Mouse (Mus musculus): Measurements from ENCODE around the gene Tomm70a. TPM values are rescaled to one million over a fixed set of nuclear protein-coding genes. Genes with fewer than 3 reads are reported as not detected.

Gene Tomm70a
- polyA plus RNA-seq (2012; ENCODE audit: insufficient read depth, low replicate concordance), result 6.6 and 17.6 TPM in 2 replicates

GRCm38 (mm10) chr16:57120913-57121815 is at the start of gene Tomm70a:
Gene Tomm70a (plus strand): TSS chr16:57121703.
- H3K27me3 ChIP-seq (replicated peaks), result no peaks in the 10 kb centered on the region
- H3K9me3 ChIP-seq, result no peaks in the 10 kb centered on the region
- TF ChIP-seq FLI1 (IDR thresholded peaks at IDR 0.05; ENCODE audit: low read length) (no peak), GATA1 (IDR thresholded peaks at IDR 0.05; ENCODE audit: borderline replicate concordance, low read length) (no peak)
- peaks cover 3% of the 10 kb centered on the region for H3K36me3 ChIP-seq (replicated peaks; ENCODE audit: low read length)
- peaks cover 39% of the 10 kb centered on the region for H3K4me1 ChIP-seq
- peak within 1 kb of the TSS; percentile 95 for H3K4me3 ChIP-seq (replicated peaks)

- Histone ChIP-seq H3K36me3 (replicated peaks; ENCODE audit: low read length) (no peaks in the 10 kb centered on the region), H3K4me3 (replicated peaks) (no peak overlapping the region), H3K9me3 (no peaks in the 10 kb centered on the region), H3K4me1 (no peaks in the 10 kb centered on the region), H3K27me3 (replicated peaks) (no peaks in the 10 kb centered on the region)
- TF ChIP-seq GATA1 (IDR thresholded peaks at IDR 0.05; ENCODE audit: borderline replicate concordance, low read length) (no peak), FLI1 (IDR thresholded peaks at IDR 0.05; ENCODE audit: low read length) (no peak)
These were observed 45.5 kb upstream of the Tomm70a start for GRCm38 (mm10) chr16:57075986-57076385.

- no peaks in the 10 kb centered on the region for H3K36me3 ChIP-seq (replicated peaks; ENCODE audit: low read length)
- no peaks in the 10 kb centered on the region for H3K27me3 ChIP-seq (replicated peaks)
- no peaks in the 10 kb centered on the region for H3K4me1 ChIP-seq
- TF ChIP-seq FLI1 (IDR thresholded peaks at IDR 0.05; ENCODE audit: low read length) (no peak), GATA1 (IDR thresholded peaks at IDR 0.05; ENCODE audit: borderline replicate concordance, low read length) (no peak)
- no peaks in the 10 kb centered on the region for H3K9me3 ChIP-seq
- H3K4me3 ChIP-seq (replicated peaks), result no peak overlapping the region
These were observed 41.9 kb upstream of the Tomm70a start for GRCm38 (mm10) chr16:57079577-57079976.

GRCm38 (mm10) chr16:57092460-57092859 is 29.0 kb upstream of the Tomm70a start:
- no peak for TF ChIP-seq GATA1 (IDR thresholded peaks at IDR 0.05; ENCODE audit: borderline replicate concordance, low read length)
- no peak for TF ChIP-seq FLI1 (IDR thresholded peaks at IDR 0.05; ENCODE audit: low read length)
- H3K27me3 ChIP-seq (replicated peaks), result peaks cover 2% of the 10 kb centered on the region
- no peaks in the 10 kb centered on the region for H3K9me3 ChIP-seq
- H3K36me3 ChIP-seq (replicated peaks; ENCODE audit: low read length), result no peaks in the 10 kb centered on the region
- no peak overlapping the region for H3K4me3 ChIP-seq (replicated peaks)
- no peaks in the 10 kb centered on the region for H3K4me1 ChIP-seq

- Histone ChIP-seq H3K4me3 (replicated peaks) (no peak overlapping the region), H3K4me1 (no peaks in the 10 kb centered on the region), H3K9me3 (no peaks in the 10 kb centered on the region), H3K27me3 (replicated peaks) (peaks cover 2% of the 10 kb centered on the region), H3K36me3 (replicated peaks; ENCODE audit: low read length) (no peaks in the 10 kb centered on the region)
- TF ChIP-seq FLI1 (IDR thresholded peaks at IDR 0.05; ENCODE audit: low read length) (no peak), GATA1 (IDR thresholded peaks at IDR 0.05; ENCODE audit: borderline replicate concordance, low read length) (no peak)
These were observed 28.4 kb upstream of the Tomm70a start for GRCm38 (mm10) chr16:57092911-57093605.

GRCm38 (mm10) chr16:57098468-57099144 is 22.9 kb upstream of the Tomm70a start:
- H3K4me1 ChIP-seq, result no peaks in the 10 kb centered on the region
- H3K36me3 ChIP-seq (replicated peaks; ENCODE audit: low read length), result no peaks in the 10 kb centered on the region
- H3K4me3 ChIP-seq (replicated peaks), result no peak overlapping the region
- TF ChIP-seq GATA1 (IDR thresholded peaks at IDR 0.05; ENCODE audit: borderline replicate concordance, low read length), result no peak
- TF ChIP-seq FLI1 (IDR thresholded peaks at IDR 0.05; ENCODE audit: low read length), result no peak
- H3K27me3 ChIP-seq (replicated peaks), result peaks cover 2% of the 10 kb centered on the region
- no peaks in the 10 kb centered on the region for H3K9me3 ChIP-seq

GRCm38 (mm10) chr16:57099572-57100237 is 21.8 kb upstream of the Tomm70a start:
- H3K4me3 ChIP-seq (replicated peaks), result no peak overlapping the region
- no peaks in the 10 kb centered on the region for H3K36me3 ChIP-seq (replicated peaks; ENCODE audit: low read length)
- TF ChIP-seq GATA1 (IDR thresholded peaks at IDR 0.05; ENCODE audit: borderline replicate concordance, low read length) (no peak), FLI1 (IDR thresholded peaks at IDR 0.05; ENCODE audit: low read length) (no peak)

GRCm38 (mm10) chr16:57101174-57101573 is 20.3 kb upstream of the Tomm70a start:
- TF ChIP-seq GATA1 (IDR thresholded peaks at IDR 0.05; ENCODE audit: borderline replicate concordance, low read length) (no peak), FLI1 (IDR thresholded peaks at IDR 0.05; ENCODE audit: low read length) (no peak)
- no peaks in the 10 kb centered on the region for H3K4me1 ChIP-seq

More at GRCm38 (mm10) chr16:57099572-57100237, 21.8 kb upstream of the Tomm70a start:
- H3K9me3 ChIP-seq, result no peaks in the 10 kb centered on the region
- H3K27me3 ChIP-seq (replicated peaks), result peaks cover 2% of the 10 kb centered on the region
- H3K4me1 ChIP-seq, result no peaks in the 10 kb centered on the region

More at GRCm38 (mm10) chr16:57101174-57101573, 20.3 kb upstream of the Tomm70a start:
- Histone ChIP-seq H3K4me3 (replicated peaks) (no peak overlapping the region), H3K9me3 (no peaks in the 10 kb centered on the region), H3K36me3 (replicated peaks; ENCODE audit: low read length) (no peaks in the 10 kb centered on the region), H3K27me3 (replicated peaks) (peaks cover 4% of the 10 kb centered on the region)
